Mouse (Mus musculus): ENCODE measurements around the gene Stim2.

DNA sequence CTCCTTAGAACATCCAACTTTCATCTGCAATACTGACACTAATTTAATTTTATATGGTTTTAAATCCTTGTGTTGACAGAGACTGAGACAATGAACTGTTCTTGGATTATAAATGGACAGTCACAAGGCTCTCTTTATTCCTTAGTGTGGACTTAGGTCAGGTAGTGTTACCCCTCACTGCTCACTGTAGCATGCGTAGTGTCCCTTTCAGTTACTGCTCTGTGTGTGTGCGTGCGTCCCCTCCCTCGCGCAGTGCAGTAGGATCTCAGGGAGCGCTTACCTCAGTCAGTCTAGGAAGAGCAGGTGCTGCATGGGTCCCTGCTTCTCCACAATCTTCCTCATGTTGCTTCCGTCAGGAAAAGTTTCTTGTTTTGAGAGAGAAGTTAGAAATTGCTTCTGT lies 43.7 kb downstream of the Stim2 start:
- TF ChIP-seq CTCF (IDR thresholded peaks at IDR 0.05; ENCODE audit: control insufficient read depth, insufficient read depth, insufficient read length) (no peak), USF1 (IDR thresholded peaks at IDR 0.05; ENCODE audit: low read depth) (no peak), CEBPB (IDR thresholded peaks at IDR 0.05; ENCODE audit: low read depth) (no peak), MYOD1 (IDR thresholded peaks at IDR 0.05; ENCODE audit: control insufficient read depth, insufficient read length, low read depth) (no peak), MAX (IDR thresholded peaks at IDR 0.05) (no peak)

Data from C2C12 (cell line).